Mouse (Mus musculus): ENCODE data around the gene Aadat.

Aadat gene

DNA sequence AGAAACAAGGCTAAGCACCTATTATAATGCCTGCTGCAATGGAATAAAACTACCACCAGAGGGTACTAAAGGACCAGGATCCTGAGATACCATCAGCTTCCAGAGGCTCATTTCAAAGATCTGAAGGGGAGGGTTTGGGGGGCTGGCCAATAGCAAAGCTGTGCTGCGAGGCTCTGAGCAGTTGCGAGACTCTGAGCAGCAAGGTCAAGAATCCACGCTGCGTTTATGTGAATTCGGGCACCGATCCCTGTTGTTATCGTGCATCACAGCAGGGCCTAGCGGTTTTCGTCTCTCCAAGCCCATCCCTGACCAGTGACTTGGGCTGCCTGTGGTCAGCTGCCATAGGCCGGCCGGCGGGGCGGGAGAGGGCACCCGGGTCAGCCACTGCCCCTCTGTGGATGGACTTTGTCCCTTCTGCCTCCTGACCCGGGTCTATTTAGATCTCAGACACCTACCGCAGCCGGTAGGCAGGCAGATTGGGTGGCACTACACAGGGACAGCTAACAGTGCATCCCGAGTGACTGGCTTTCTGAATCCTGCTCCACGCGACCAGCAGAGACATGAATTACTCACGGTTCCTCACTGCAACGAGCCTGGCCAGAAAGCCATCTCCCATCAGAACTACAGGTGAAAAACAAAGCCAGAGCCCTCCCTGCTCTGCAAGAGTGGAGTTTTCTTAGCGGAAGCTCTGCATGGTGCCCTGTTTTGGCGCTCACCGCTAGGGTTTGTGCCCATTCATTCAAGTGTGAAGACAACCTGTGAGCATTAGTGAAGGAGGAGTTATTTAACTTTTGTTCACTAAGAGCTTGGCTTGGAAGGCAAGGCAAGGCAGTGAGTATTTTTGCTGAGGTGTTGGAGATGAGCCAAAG, at the start of gene Aadat:
Aadat (plus strand) TSS at position 280 of the 869 bp plus-strand sequence.
- in situ Hi-C loops (cut with MseI, MboI): loop anchor here in 1 of 2 experiments (25.0 kb wide), 1 partner anchor 381 kb away; the partner anchor contains the start of gene Hpf1

DNA sequence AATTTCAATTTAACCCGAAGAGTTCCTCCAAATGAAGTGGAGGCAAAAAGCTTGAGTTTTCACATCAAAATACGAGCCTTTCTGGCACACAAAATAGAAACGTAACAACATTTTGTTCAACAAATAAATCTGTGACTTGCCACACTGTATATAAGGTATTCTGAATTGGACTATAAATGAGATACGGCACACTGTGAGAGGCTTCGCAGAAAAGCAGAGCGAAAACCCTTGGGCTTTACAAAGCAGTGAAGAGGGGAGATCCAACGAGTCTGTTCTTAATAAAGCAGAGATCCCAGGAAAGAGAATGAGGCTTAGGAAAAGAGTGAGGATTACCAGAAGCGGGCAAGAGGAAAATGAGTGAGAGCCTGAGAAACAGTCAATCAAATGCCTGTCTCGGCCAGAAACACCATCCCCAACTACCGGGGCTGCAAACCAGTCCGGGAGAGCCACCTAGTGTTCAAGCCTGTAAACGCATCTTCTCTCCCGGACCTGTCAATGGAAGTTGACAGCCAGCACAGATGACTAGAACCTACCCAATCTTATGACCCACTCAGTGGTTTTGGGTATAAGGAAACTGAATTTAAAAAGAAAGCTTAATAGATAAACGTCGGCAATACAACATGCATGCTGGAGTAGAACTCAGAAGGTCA, 38.9 kb upstream of the Aadat start:
- in situ Hi-C loops (cut with MseI, MboI): loop anchor here in 1 of 2 experiments (25.0 kb wide), 1 partner anchor 1580 kb away; no protein-coding TSS in a partner anchor

DNA sequence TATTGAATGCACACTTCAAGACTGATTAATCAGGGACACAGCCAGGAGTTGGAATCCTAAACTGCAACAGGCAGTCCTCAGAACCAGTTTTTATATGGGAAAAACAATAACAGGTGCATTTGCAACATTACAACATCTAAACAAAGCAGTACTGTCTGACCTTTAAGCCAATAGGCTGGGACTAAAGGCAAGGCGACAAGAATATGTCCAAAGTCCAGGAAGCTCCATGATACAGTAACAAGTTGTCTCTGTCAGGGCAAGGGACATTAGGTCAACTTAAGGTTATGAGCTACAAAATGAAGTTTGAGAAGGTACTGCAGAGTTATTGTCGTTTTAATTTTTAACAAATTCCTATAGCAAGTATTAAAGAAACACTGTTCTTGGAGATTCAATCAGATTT, 15.6 kb upstream of the Aadat start:
- in situ Hi-C loops (cut with MseI, MboI): no loop called here

DNA sequence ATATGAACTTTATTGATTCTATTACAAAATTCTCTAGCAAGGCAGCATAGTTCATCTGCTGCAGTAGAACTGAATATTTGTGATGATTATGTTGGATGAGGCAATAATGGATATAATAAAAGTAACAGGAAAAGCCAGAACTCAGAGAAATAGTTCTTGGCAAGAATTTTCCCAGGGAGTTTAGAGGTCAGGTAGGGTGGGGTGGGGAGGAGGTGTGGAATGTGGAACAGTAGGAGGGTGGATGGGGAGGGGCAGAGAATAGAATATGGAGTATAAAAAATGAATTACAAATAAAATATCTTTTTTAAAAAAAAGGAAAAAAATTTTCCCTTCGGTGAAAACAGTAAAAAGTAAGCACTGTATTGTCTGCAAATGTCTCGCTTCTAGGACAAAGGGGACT, 13.9 kb upstream of the Aadat start:
- in situ Hi-C loops (cut with MseI, MboI): no loop called here

DNA sequence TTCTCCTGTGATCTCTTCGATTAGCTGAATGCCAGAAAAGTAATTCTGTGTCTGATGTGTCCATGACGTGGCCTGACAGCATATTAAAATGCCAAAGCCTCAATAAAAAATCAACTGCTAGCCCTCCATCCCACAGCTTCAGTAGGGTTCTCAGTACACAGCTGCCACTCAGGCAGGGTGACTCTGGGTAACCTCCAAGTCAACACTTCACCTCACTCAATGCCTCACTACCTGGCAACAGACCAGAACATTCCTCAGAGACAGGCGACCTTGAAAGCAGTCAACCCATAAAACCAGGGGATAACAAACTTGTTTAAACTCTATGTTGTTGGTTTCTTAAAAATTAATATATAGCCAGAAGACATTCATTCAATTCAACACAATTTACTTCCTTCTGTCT, 13.3 kb upstream of the Aadat start:
- in situ Hi-C loops (cut with MseI, MboI): no loop called here

DNA sequence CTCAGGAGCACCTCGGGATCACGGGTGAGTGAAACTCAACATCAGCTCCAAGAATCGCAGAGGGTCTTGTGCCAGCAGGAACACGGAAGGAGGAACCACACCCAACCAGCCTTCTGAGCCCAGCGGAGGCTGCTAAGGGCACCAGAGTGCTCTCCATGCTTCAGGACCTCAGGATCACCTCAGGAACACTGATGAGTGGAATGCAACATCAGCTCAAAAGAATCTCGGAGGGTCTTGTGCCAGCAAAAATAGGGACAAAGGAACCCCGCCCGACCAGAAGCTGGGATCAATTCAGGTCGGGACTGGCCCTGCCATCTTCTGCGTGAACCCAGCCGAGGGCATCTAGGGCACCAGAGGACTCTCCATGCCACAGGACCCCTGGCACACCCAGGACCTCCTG, 11.1 kb upstream of the Aadat start:
- in situ Hi-C loops (cut with MseI, MboI): loop anchor here in 1 of 2 experiments (5.0 kb wide), 1 partner anchor 98 kb away; no protein-coding TSS in a partner anchor

DNA sequence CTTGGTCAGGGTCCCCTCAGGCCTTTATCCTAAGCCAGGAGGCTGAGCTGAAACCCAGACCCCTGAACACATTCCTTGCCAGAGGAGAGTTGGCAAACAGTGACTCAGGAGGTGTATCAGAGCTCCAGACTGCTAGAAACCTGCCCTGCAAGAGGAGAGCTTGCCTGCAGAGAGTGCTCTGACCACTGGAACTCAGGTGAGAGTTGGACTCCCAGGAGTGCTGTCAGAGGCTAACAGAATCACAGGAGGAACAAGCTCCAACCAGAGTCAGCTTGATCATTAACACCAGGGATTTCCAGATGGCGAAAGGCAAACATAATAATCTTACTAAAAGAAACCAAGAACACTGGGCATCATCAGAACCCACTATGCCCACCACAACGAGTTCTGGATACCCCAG, 10.7 kb upstream of the Aadat start:
- in situ Hi-C loops (cut with MseI, MboI): loop anchor here in 1 of 2 experiments (5.0 kb wide), 1 partner anchor 97 kb away; no protein-coding TSS in a partner anchor

DNA sequence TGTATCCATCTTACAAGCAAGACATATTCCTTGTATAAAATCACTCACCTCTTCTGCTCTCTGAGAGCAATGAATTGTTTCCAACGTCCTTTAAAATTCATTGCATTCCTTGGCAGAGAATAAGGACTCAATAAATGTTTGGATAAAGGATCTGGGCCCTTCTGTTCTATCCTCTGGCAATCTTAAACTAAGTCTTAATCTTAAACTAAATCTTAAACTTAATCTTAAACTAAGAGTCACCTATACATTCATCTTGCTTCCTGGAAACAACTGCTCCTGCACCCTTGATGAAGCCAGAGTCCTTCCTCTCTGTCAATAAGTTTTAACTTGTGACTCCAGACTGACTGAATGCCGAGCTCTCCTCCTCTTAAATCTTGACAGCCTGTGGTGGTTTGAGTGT, 2.6 kb upstream of the Aadat start, which contains the start of gene Gm10283:
Gm10283 (minus strand) TSS at position 101 of the 400 bp plus-strand sequence.
- in situ Hi-C loops (cut with MseI, MboI): loop anchor here in 1 of 2 experiments (25.0 kb wide), 1 partner anchor 384 kb away; the partner anchor contains the start of gene Hpf1

DNA sequence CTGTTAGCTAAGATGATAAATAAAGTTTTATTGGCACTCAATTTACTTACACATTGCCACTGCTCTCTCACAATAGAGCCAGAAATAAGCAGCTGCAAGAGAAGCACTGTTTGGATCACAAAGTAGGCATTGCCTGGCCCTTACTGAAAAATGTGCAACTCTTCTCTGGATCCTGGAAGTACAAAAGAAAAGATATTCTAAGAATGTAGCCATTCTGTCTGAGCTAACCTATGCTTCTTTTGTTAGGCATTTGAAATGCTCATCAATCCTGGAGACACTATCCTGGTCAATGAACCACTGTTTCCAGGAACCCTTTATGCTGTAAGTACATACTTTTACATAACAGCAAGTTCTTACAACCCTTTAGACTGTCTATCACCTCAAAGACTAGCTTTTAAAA, 12.6 kb downstream of the Aadat start:
- in situ Hi-C loops (cut with MseI, MboI): loop anchor here in 1 of 2 experiments (25.0 kb wide), 1 partner anchor 369 kb away; the partner anchor contains the start of gene Hpf1

DNA sequence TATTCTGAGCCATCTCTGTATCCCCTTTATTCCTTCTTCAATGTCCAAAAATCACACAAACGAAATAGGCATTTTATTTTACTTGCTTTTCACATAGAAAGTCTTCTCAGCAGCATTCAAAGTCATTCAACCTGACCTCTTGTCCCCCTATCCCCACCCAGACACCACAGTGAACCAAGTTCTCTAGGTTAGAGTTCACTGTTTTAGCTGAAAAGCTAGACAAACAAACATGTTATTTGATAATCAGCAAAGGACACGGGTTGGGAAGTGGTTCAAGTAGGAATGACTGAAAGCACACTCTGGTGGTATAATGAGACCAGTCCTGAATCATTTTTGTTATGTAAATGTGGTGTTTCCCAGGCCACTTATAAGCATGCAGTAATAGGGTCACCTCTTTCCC, 29.2 kb downstream of the Aadat start:
- in situ Hi-C loops (cut with MseI, MboI): no loop called here

DNA sequence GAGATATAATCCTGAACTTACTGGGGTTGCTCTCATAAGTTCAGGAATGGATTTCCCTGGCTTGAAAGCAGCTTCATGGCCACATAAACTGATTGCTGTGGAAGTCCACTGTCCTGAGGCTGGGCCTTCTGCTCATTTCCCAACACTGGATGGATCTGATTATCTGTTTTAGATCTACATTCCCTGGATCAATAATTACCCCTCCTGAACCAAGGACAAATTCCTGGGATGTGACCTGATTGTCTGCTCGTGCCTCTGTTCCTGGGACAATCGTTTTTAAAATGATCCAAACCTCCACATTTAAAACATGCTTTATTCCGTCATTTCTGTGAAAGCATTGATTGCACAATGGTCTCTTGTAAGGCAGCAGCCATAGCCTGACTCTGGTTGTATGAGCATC, 61.1 kb downstream of the Aadat start:
- in situ Hi-C loops (cut with MseI, MboI): no loop called here

DNA sequence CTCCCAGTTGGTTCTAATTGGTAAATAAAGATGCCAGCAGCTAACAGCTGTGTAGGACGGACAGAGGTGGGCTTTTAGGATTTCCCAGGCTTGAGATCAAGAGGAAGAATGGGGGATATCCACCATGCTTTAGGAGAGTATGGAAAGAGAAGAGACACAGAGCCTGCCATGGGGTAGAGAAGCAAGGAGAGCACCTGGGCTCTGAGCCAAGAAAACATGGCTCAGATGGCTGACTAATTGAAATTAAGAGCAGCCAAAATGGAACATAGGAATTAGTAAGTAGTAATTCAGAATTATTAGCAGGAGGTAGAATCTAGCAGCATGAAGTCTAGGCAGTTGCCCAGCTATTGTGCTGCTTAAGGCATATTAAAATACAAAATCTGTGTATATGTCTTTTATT, 71.5 kb downstream of the Aadat start:
- in situ Hi-C loops (cut with MseI, MboI): no loop called here

DNA sequence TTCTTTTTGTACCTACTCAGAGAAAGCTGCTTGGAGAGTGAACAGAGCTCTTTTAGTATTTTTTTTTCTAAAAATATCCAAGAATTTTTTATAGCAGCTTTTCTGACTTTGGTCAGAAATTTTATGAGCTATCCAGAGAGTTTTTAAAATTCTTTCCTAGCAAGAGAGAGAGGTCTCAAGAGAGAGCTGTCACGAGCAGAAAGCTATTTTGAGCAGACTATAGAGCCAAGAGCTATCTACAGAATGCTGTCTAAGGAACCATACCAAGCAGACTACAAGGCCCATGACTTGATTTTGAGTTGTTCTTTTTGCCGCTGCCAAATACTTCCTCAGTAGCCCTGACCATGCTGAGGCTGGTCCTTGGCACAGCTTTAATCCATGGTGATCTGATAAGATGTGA, 77.6 kb downstream of the Aadat start:
- in situ Hi-C loops (cut with MseI, MboI): no loop called here

DNA sequence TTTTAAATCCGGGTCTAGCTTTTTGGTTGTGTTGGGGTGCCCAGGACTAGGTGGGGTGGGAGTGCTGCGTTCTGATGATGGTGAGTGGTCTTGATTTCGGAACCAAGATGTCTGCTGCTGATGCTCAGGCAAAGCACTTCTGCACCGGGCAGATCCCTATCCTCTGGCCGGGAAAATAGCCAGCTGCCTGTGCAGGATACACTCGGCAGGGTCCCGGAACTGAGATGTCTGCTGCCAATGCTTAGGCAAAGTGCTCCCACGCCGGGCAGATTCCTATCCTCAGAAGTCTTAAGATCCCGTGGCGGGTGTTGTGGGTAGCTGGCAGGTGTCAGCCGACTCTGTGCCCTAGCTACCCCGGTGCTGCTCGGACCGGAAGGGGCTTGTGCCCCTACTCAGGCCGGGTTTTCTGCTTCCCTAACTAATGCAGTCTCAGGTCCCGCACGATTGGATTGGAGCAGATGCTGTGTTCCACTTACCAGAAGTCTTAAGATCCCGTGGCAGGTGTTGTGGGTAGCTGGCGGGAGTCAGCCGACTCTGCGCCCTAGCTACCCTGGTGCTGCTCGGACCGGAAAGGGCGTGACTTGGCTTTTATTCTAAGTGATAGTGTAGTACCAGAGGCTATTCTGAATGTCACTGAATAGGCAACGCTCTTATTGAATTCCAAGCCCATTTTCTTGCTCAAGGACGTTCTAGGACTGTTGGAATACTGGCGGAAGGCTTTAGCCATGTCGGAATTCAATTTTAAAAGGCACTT, 85.8 kb downstream of the Aadat start:
- in situ Hi-C loops (cut with MseI, MboI): loop anchor here in 1 of 2 experiments (5.0 kb wide), 1 partner anchor 94 kb away; no protein-coding TSS in a partner anchor

DNA sequence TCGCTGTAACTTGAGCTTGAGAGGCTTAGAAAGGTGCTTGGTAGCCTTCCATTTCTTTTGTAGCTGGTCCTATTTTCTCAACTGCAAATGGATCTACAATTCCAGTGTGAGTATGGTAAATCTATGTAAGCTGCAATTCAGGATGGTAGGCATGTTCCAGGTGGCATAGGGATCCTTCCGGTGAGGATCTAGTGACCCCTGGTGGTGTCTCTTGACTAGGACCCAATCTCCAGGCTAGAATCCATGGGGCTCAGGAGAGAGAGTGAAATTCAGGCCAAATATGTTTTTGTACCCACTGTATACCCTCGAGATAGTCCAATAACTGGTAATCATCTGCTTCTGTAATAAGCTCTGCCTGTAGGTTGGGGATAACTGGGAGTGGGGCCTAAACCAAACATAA, 89.0 kb downstream of the Aadat start:
- in situ Hi-C loops (cut with MseI, MboI): loop anchor here in 1 of 2 experiments (5.0 kb wide), 1 partner anchor 97 kb away; no protein-coding TSS in a partner anchor
